Mouse (Mus musculus): ENCODE measurements around the gene Gm21188.
"Not testable (repeated sequence)": the region's sequence is repeated elsewhere in the genome, so short reads cannot be mapped to it uniquely, and the experiment has no call there.

Gm21188 gene

GRCm38 (mm10) chr13:120026911-120027310 is 25.1 kb downstream of the Gm21188 start, which contains the start of gene Gm36079:
Gene Gm36079 (minus strand): TSS chr13:120027011.
- not testable (repeated sequence) for DNase-seq (ENCODE audit: low spot score)

- not testable (repeated sequence) for DNase-seq (ENCODE audit: low spot score)
These were observed 25.6 kb downstream of the Gm21188 start for GRCm38 (mm10) chr13:120026373-120026772.

GRCm38 (mm10) chr13:120025576-120025975 is 26.4 kb downstream of the Gm21188 start:
- DNase-seq (ENCODE audit: low spot score) = not testable (repeated sequence)

- DNase-seq (ENCODE audit: low spot score) = not testable (repeated sequence)
These were observed 27.0 kb downstream of the Gm21188 start for GRCm38 (mm10) chr13:120025004-120025403.

GRCm38 (mm10) chr13:120024581-120024980 is 27.4 kb downstream of the Gm21188 start:
- DNase-seq (ENCODE audit: low spot score) = not testable (repeated sequence)

GRCm38 (mm10) chr13:120021477-120021876 is 30.5 kb downstream of the Gm21188 start:
- DNase-seq (ENCODE audit: low spot score) = not testable (repeated sequence)

- DNase-seq (ENCODE audit: low spot score) = not testable (repeated sequence)
These were observed 36.5 kb downstream of the Gm21188 start for GRCm38 (mm10) chr13:120015348-120016007.

- DNase-seq (ENCODE audit: low spot score) = not testable (repeated sequence)
These were observed 38.0 kb downstream of the Gm21188 start for GRCm38 (mm10) chr13:120013962-120014361.

GRCm38 (mm10) chr13:120013544-120013943 is 38.5 kb downstream of the Gm21188 start:
- DNase-seq (ENCODE audit: low spot score) = not testable (repeated sequence)

- not testable (repeated sequence) for DNase-seq (ENCODE audit: low spot score)
These were observed 41.9 kb downstream of the Gm21188 start for GRCm38 (mm10) chr13:120010068-120010467.

GRCm38 (mm10) chr13:119999215-119999614 is 52.8 kb downstream of the Gm21188 start:
- DNase-seq (ENCODE audit: low spot score) = not testable (repeated sequence)

- not testable (repeated sequence) for DNase-seq (ENCODE audit: low spot score)
These were observed 53.4 kb downstream of the Gm21188 start for GRCm38 (mm10) chr13:119998442-119999086.

GRCm38 (mm10) chr13:119991917-119992496 is 60.0 kb downstream of the Gm21188 start:
- not testable (repeated sequence) for DNase-seq (ENCODE audit: low spot score)

GRCm38 (mm10) chr13:119991264-119991663 is 60.7 kb downstream of the Gm21188 start:
- not testable (repeated sequence) for DNase-seq (ENCODE audit: low spot score)
